In genomic region chr15:84105105-84105923, GRCm38 (mm10) we compare ENCODE assay signal across 7 mouse cellular contexts. TPM values are rescaled to one million over a fixed set of nuclear protein-coding genes. Genes with fewer than 3 reads are reported as not detected.
DNase-seq lines count a peak whose midpoint lies in the region; TF ChIP-seq lines count a peak whose summit lies in the region.

Gene Sult4a1 (minus strand): TSS chr15:84105754.

- TF ChIP-seq POLR2A in thymus, adult 2 months (IDR thresholded peaks at IDR 0.05; ENCODE audit: control insufficient read depth, extremely low read depth, insufficient read depth, low read length, poor library complexity), result no peak
- peak; percentile 88 for TF ChIP-seq POLR2A in olfactory bulb, adult 2 months (IDR thresholded peaks at IDR 0.05; ENCODE audit: insufficient read depth, low read depth, low read length)

- H3K4me1 ChIP-seq in thymus, adult 2 months (replicated peaks; ENCODE audit: control insufficient read depth, insufficient read depth, low read length), result peaks cover 9% of the 10 kb centered on the region; the same call in 1 of the 2 replicates
- peaks cover 13% of the 10 kb centered on the region for H3K4me1 ChIP-seq in limb, embryonic 10.5 days
- H3K4me1 ChIP-seq in olfactory bulb, adult 2 months (ENCODE audit: control insufficient read depth, insufficient read depth, low read length), result peaks cover 41% of the 10 kb centered on the region

- no peak within 1 kb of the TSS for H3K27ac ChIP-seq in thymus, adult 2 months (ENCODE audit: control insufficient read depth, insufficient read depth, low read length)
- H3K27ac ChIP-seq in limb, embryonic 10.5 days, result no peak within 1 kb of the TSS
- peak within 1 kb of the TSS; percentile 68 for H3K27ac ChIP-seq in olfactory bulb, adult 2 months (ENCODE audit: insufficient read depth, low read depth, low read length)

- 5% methylated on average over 77 of the region's 77 CpGs for WGBS in thymus, adult 2 months
- 3% methylated on average over 77 of the region's 77 CpGs for WGBS in limb, embryonic 10.5 days
- WGBS in olfactory bulb, adult 2 months, result 1% methylated on average over 62 of the region's 77 CpGs

- H3K4me3 ChIP-seq in thymus, adult 2 months (ENCODE audit: control insufficient read depth, insufficient read depth, low read length), result peak within 1 kb of the TSS; percentile 9
- peak within 1 kb of the TSS; percentile 56 for H3K4me3 ChIP-seq in limb, embryonic 10.5 days
- H3K4me3 ChIP-seq in olfactory bulb, adult 2 months (ENCODE audit: insufficient read depth, low read depth, low read length), result peak within 1 kb of the TSS; percentile 64

- no peak for TF ChIP-seq CTCF in thymus, adult 2 months (IDR thresholded peaks at IDR 0.05; ENCODE audit: borderline replicate concordance, control insufficient read depth, extremely low read depth, insufficient read depth, low read length, poor library complexity)
- TF ChIP-seq CTCF in olfactory bulb, adult 2 months (IDR thresholded peaks at IDR 0.05; ENCODE audit: insufficient read depth, low read depth, low read length), result no peak

- no peak for DNase-seq in thymus, adult 2 months
- DNase-seq in thymus, postnatal 36 days, result no peak
- DNase-seq in cerebellum, postnatal 25 days, result peak; percentile 87 to 94
- DNase-seq in frontal cortex, postnatal 36 days (ENCODE audit: low spot score in 2 of 2), result peak; percentile 67 to 68
- peak; percentile 46 for DNase-seq in limb, embryonic 10.5 days (ENCODE audit: low spot score)
- DNase-seq in spleen, postnatal 4 days (ENCODE audit: low spot score in 2 of 2), result no peak

- no peaks in the 10 kb centered on the region; the same call in 1 of the 2 replicates for H3K27me3 ChIP-seq in thymus, adult 2 months (ENCODE audit: control insufficient read depth, insufficient read depth, low read length)
- peaks cover 60% of the 10 kb centered on the region for H3K27me3 ChIP-seq in limb, embryonic 10.5 days (ENCODE audit: low read depth, poor library complexity, severe bottlenecking)

- H3K9me3 ChIP-seq in limb, embryonic 10.5 days (replicated peaks), result no peaks in the 10 kb centered on the region

- no peaks in the 10 kb centered on the region for H3K36me3 ChIP-seq in thymus, adult 2 months (ENCODE audit: control insufficient read depth, insufficient read depth, low read length)
- H3K36me3 ChIP-seq in limb, embryonic 10.5 days, result no peaks in the 10 kb centered on the region

RNA-seq across cellular contexts. Expression of gene Sult4a1, which starts in this region (rescaled TPM):
- polyA plus RNA-seq in thymus, adult 2 months (2012; rRNA removed), result 0.11 and 0.22 TPM in 2 replicates
- polyA plus RNA-seq in limb, embryonic 10.5 days (2016; fragmentation: Nextera tagmentation; extraction: Ambion mirVana), result 1.2 and 1.3 TPM in 2 replicates
- polyA plus RNA-seq in olfactory bulb, adult 2 months (2012; ENCODE audit: insufficient read depth, insufficient read length, low replicate concordance, missing spikeins), result not detected in 2 replicates

Comparison
In these comparisons a context has a peak if more than half of its experiments do, and no peak if none do; other contexts are left out.
1. DNase-seq: peak in cerebellum, postnatal 25 days (2 of 2), frontal cortex, postnatal 36 days (2 of 2) and limb, embryonic 10.5 days (single experiment); none in thymus, adult 2 months (single experiment), thymus, postnatal 36 days (0 of 2) and spleen, postnatal 4 days (0 of 2).
2. H3K4me3 ChIP-seq: peak in every context shown above with its lines; median percentile 64 in olfactory bulb, adult 2 months; 56 in limb, embryonic 10.5 days; 9 in thymus, adult 2 months.